Mouse (Mus musculus): ENCODE results near the gene Muc13. TPM values are rescaled to one million over a fixed set of nuclear protein-coding genes. Genes with fewer than 3 reads are reported as not detected.

Muc13 gene
- polyA plus RNA-seq, 1 experiment from 2014 or later: 0.21 TPM

- Histone ChIP-seq H3K36me3 (peaks cover 24% of the 10 kb centered on the region), H3K9me3 (replicated peaks) (no peaks in the 10 kb centered on the region), H3K4me3 (no peak overlapping the region), H3K27me3 (ENCODE audit: low read depth, poor library complexity, severe bottlenecking) (no peaks in the 10 kb centered on the region), H3K4me1 (peaks cover under 1% of the 10 kb centered on the region; the same call in 1 of the 2 replicates), H3K27ac (no peak overlapping the region)
- DNase-seq (ENCODE audit: low spot score): no peak
- WGBS: 97% methylated on average over 7 of the region's 7 CpGs
These were observed 34.6 kb upstream of the Muc13 start for GRCm38 (mm10) chr16:33759207-33759606.

- no peak overlapping the region for H3K4me3 ChIP-seq
- no peak for DNase-seq (ENCODE audit: low spot score)
- peaks cover 5% of the 10 kb centered on the region; the same call in 1 of the 2 replicates for H3K4me1 ChIP-seq
- no peak overlapping the region for H3K27ac ChIP-seq
- peaks cover 17% of the 10 kb centered on the region for H3K36me3 ChIP-seq
- H3K27me3 ChIP-seq (ENCODE audit: low read depth, poor library complexity, severe bottlenecking): no peaks in the 10 kb centered on the region
- 37% methylated on average over 5 of the region's 5 CpGs for WGBS
- H3K9me3 ChIP-seq (replicated peaks): no peaks in the 10 kb centered on the region
These were observed 33.3 kb upstream of the Muc13 start for GRCm38 (mm10) chr16:33760542-33760941.

- Histone ChIP-seq H3K4me1 (peaks cover 5% of the 10 kb centered on the region; the same call in 1 of the 2 replicates), H3K4me3 (no peak overlapping the region), H3K36me3 (peaks cover 17% of the 10 kb centered on the region), H3K27me3 (ENCODE audit: low read depth, poor library complexity, severe bottlenecking) (no peaks in the 10 kb centered on the region), H3K27ac (no peak overlapping the region), H3K9me3 (replicated peaks) (no peaks in the 10 kb centered on the region)
- WGBS: 70% methylated on average over 11 of the region's 11 CpGs
- no peak for DNase-seq (ENCODE audit: low spot score)
These were observed 32.8 kb upstream of the Muc13 start for GRCm38 (mm10) chr16:33760996-33761395.

- WGBS: 73% methylated on average over 12 of the region's 12 CpGs
- H3K27ac ChIP-seq: no peak overlapping the region
- H3K4me3 ChIP-seq: no peak overlapping the region
- H3K27me3 ChIP-seq (ENCODE audit: low read depth, poor library complexity, severe bottlenecking): no peaks in the 10 kb centered on the region
- H3K9me3 ChIP-seq (replicated peaks): no peaks in the 10 kb centered on the region
- peaks cover 19% of the 10 kb centered on the region for H3K4me1 ChIP-seq
- H3K36me3 ChIP-seq: 0 out of 2 replicates have a peak, but pooled peaks cover 9% of the 10 kb centered on the region
- no peak for DNase-seq (ENCODE audit: low spot score)
These were observed 29.2 kb upstream of the Muc13 start for GRCm38 (mm10) chr16:33764501-33765193.

GRCm38 (mm10) chr16:33765477-33765876 lies 28.4 kb upstream of the Muc13 start:
- Histone ChIP-seq H3K4me1 (peaks cover 23% of the 10 kb centered on the region), H3K27ac (no peak overlapping the region)
- 98% methylated on average over 2 of the region's 2 CpGs for WGBS

GRCm38 (mm10) chr16:33766309-33766708 lies 27.5 kb upstream of the Muc13 start:
- H3K9me3 ChIP-seq (replicated peaks): no peaks in the 10 kb centered on the region
- WGBS: 83% methylated on average over 12 of the region's 12 CpGs
- peaks cover 23% of the 10 kb centered on the region for H3K4me1 ChIP-seq
- H3K27ac ChIP-seq: no peak overlapping the region
- H3K4me3 ChIP-seq: no peak overlapping the region
- H3K36me3 ChIP-seq: 0 out of 2 replicates have a peak, but pooled peaks cover 7% of the 10 kb centered on the region
- DNase-seq (ENCODE audit: low spot score): no peak
- no peaks in the 10 kb centered on the region for H3K27me3 ChIP-seq (ENCODE audit: low read depth, poor library complexity, severe bottlenecking)

More at GRCm38 (mm10) chr16:33765477-33765876, 28.4 kb upstream of the Muc13 start:
- H3K4me3 ChIP-seq: no peak overlapping the region
- DNase-seq (ENCODE audit: low spot score): no peak
- H3K9me3 ChIP-seq (replicated peaks): no peaks in the 10 kb centered on the region
- no peaks in the 10 kb centered on the region for H3K27me3 ChIP-seq (ENCODE audit: low read depth, poor library complexity, severe bottlenecking)
- H3K36me3 ChIP-seq: 0 out of 2 replicates have a peak, but pooled peaks cover 9% of the 10 kb centered on the region

- Histone ChIP-seq H3K27ac (no peak overlapping the region), H3K36me3 (0 out of 2 replicates have a peak, but pooled peaks cover 7% of the 10 kb centered on the region), H3K4me1 (peaks cover 23% of the 10 kb centered on the region), H3K27me3 (ENCODE audit: low read depth, poor library complexity, severe bottlenecking) (no peaks in the 10 kb centered on the region), H3K9me3 (replicated peaks) (no peaks in the 10 kb centered on the region), H3K4me3 (no peak overlapping the region)
- DNase-seq (ENCODE audit: low spot score): no peak
- WGBS: 67% methylated on average over 15 of the region's 15 CpGs
These were observed 27.1 kb upstream of the Muc13 start for GRCm38 (mm10) chr16:33766757-33767156.

GRCm38 (mm10) chr16:33768491-33769278 lies 25.2 kb upstream of the Muc13 start:
- H3K27me3 ChIP-seq (ENCODE audit: low read depth, poor library complexity, severe bottlenecking): no peaks in the 10 kb centered on the region
- H3K4me1 ChIP-seq: peaks cover 23% of the 10 kb centered on the region
- no peak overlapping the region for H3K27ac ChIP-seq
- H3K4me3 ChIP-seq: no peak overlapping the region
- DNase-seq (ENCODE audit: low spot score): no peak
- no peaks in the 10 kb centered on the region for H3K9me3 ChIP-seq (replicated peaks)
- WGBS: 92% methylated on average over 3 of the region's 3 CpGs
- H3K36me3 ChIP-seq: 0 out of 2 replicates have a peak, but pooled peaks cover 4% of the 10 kb centered on the region

GRCm38 (mm10) chr16:33769848-33770247 lies 24.0 kb upstream of the Muc13 start:
- WGBS: 77% methylated on average over 7 of the region's 7 CpGs
- no peak for DNase-seq (ENCODE audit: low spot score)
- H3K9me3 ChIP-seq (replicated peaks): no peaks in the 10 kb centered on the region
- H3K4me3 ChIP-seq: no peak overlapping the region
- H3K27ac ChIP-seq: no peak overlapping the region
- 0 out of 2 replicates have a peak, but pooled peaks cover 4% of the 10 kb centered on the region for H3K36me3 ChIP-seq
- H3K4me1 ChIP-seq: peaks cover 19% of the 10 kb centered on the region
- no peaks in the 10 kb centered on the region for H3K27me3 ChIP-seq (ENCODE audit: low read depth, poor library complexity, severe bottlenecking)

- WGBS: 92% methylated on average over 4 of the region's 4 CpGs
- Histone ChIP-seq H3K36me3 (0 out of 2 replicates have a peak, but pooled peaks cover 4% of the 10 kb centered on the region), H3K4me1 (peaks cover 19% of the 10 kb centered on the region), H3K27me3 (ENCODE audit: low read depth, poor library complexity, severe bottlenecking) (no peaks in the 10 kb centered on the region), H3K27ac (no peak overlapping the region), H3K4me3 (no peak overlapping the region), H3K9me3 (replicated peaks) (no peaks in the 10 kb centered on the region)
- no peak for DNase-seq (ENCODE audit: low spot score)
These were observed 22.9 kb upstream of the Muc13 start for GRCm38 (mm10) chr16:33770778-33771454.

GRCm38 (mm10) chr16:33772809-33773208 lies 21.0 kb upstream of the Muc13 start:
- Histone ChIP-seq H3K4me3 (no peak overlapping the region), H3K27ac (no peak overlapping the region), H3K27me3 (ENCODE audit: low read depth, poor library complexity, severe bottlenecking) (no peaks in the 10 kb centered on the region), H3K36me3 (no peaks in the 10 kb centered on the region), H3K9me3 (replicated peaks) (no peaks in the 10 kb centered on the region), H3K4me1 (peaks cover 9% of the 10 kb centered on the region; the same call in 1 of the 2 replicates)
- 88% methylated on average over 5 of the region's 5 CpGs for WGBS
- no peak for DNase-seq (ENCODE audit: low spot score)

GRCm38 (mm10) chr16:33774972-33775371 lies 18.9 kb upstream of the Muc13 start:
- Histone ChIP-seq H3K27ac (no peak overlapping the region), H3K9me3 (replicated peaks) (no peaks in the 10 kb centered on the region), H3K4me1 (0 out of 2 replicates have a peak, but pooled peaks cover 1% of the 10 kb centered on the region), H3K27me3 (ENCODE audit: low read depth, poor library complexity, severe bottlenecking) (no peaks in the 10 kb centered on the region), H3K36me3 (no peaks in the 10 kb centered on the region), H3K4me3 (no peak overlapping the region)
- WGBS: 91% methylated on average over 3 of the region's 3 CpGs
- DNase-seq (ENCODE audit: low spot score): no peak

Measured in limb, embryonic 10.5 days (tissue).